Mouse (Mus musculus) hindbrain, embryonic 10.5 days (tissue): ENCODE measurements around the gene Sowahb. TPM values are rescaled to one million over a fixed set of nuclear protein-coding genes. Genes with fewer than 3 reads are reported as not detected.

Experiments
- DNase-seq: peaks from one replicate; pipeline ENCODE4 v3.0.0-alpha.2; 2017; ENCODE audit warnings: low spot score
- H3K27ac ChIP-seq: fragments of 300-500 bp; sonication (generic); 2 replicates; pipeline ENCODE4 v1.5.1; 2016; ENCODE audit warnings: mild to moderate bottlenecking, moderate library complexity
- H3K27me3 ChIP-seq: fragments of 300-500 bp; sonication (generic); 2 replicates; pipeline ENCODE4 v1.6.1; 2016; ENCODE audit warnings: mild to moderate bottlenecking; ENCODE audit not compliant: poor library complexity, insufficient read depth, severe bottlenecking
- H3K36me3 ChIP-seq: fragments of 300-500 bp; sonication (generic); 2 replicates; pipeline ENCODE4 v1.6.1; 2016; ENCODE audit warnings: mild to moderate bottlenecking, moderate library complexity
- H3K4me1 ChIP-seq: fragments of 300-500 bp; sonication (generic); replicated peaks from 2 replicates; pipeline ENCODE4 v1.6.1; 2016; ENCODE audit warnings: mild to moderate bottlenecking
- H3K4me3 ChIP-seq: fragments of 300-500 bp; sonication (generic); 2 replicates; pipeline ENCODE4 v1.5.1; 2016; ENCODE audit warnings: mild to moderate bottlenecking, moderate library complexity
- H3K9me3 ChIP-seq: fragments of 300-500 bp; sonication (generic); 2 replicates; pipeline ENCODE4 v1.6.1; 2016; ENCODE audit warnings: mild to moderate bottlenecking, moderate library complexity
- WGBS: fragments of 180-500 bp; shearing (Covaris S2); methylation state at CpG from one replicate; pipeline ENCODE4 v1.1.7; 2016; 5-methylcytosine and 5-hydroxymethylcytosine counted together
- polyA plus RNA-seq: library from polyadenylated mRNA; unstranded; fragments of >200 nt; fragmentation: Nextera tagmentation; extraction: Ambion mirVana; gene quantifications from 2 replicates; pipeline ENCODE4 v1.2.1, GENCODE M21; 2016

Gene Sowahb
- polyA plus RNA-seq, 1 experiment from 2014 or later, result 0.47 TPM

GRCm38 (mm10) chr5:93053606-93054397 lies 9.0 kb upstream of the Sowahb start:
- Histone ChIP-seq H3K9me3 (no peaks in the 10 kb centered on the region), H3K4me3 (no peak overlapping the region), H3K27me3 (peaks cover 9% of the 10 kb centered on the region), H3K27ac (no peak overlapping the region), H3K36me3 (no peaks in the 10 kb centered on the region), H3K4me1 (peaks cover 6% of the 10 kb centered on the region; the same call in 1 of the 2 replicates)
- no peak for DNase-seq
- 58% methylated on average over 8 of the region's 8 CpGs for WGBS

DNA sequence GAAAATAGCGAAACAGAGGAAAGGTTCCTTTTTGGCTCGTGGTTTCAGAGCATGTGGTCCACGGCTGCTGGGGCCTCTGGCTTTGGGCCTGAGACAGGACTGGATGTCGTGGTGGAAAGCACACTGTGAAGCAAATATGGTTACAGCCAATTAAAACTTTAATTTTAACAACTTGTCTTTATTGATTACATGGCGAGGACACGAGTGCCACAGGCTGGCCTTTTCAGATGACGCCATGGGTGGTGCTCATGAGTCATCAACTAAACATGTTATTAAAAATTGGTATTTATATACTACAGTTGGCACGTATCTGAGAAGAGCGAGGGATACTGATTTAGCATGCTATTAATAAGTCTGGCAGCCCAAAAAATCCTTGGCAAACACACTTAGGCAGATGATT lies 7.1 kb upstream of the Sowahb start:
- DNase-seq, result no peak
- peaks cover 6% of the 10 kb centered on the region; the same call in 1 of the 2 replicates for H3K4me1 ChIP-seq
- no peak overlapping the region for H3K27ac ChIP-seq
- no peaks in the 10 kb centered on the region for H3K36me3 ChIP-seq
- no peak overlapping the region for H3K4me3 ChIP-seq
- 91% methylated on average over 9 of the region's 9 CpGs for WGBS
- peaks cover 27% of the 10 kb centered on the region for H3K27me3 ChIP-seq
- no peaks in the 10 kb centered on the region for H3K9me3 ChIP-seq

- H3K4me1 ChIP-seq, result peaks cover 6% of the 10 kb centered on the region; the same call in 1 of the 2 replicates
- H3K4me3 ChIP-seq, result no peak overlapping the region
- H3K36me3 ChIP-seq, result no peaks in the 10 kb centered on the region
- WGBS, result 49% methylated on average over 5 of the region's 5 CpGs
- H3K9me3 ChIP-seq, result no peaks in the 10 kb centered on the region
- DNase-seq, result no peak
- H3K27me3 ChIP-seq, result peaks cover 36% of the 10 kb centered on the region
- H3K27ac ChIP-seq, result no peak overlapping the region
Measured at GRCm38 (mm10) chr5:93051041-93051440, 6.2 kb upstream of the Sowahb start.

GRCm38 (mm10) chr5:93049971-93050370 lies 5.1 kb upstream of the Sowahb start:
- 79% methylated on average over 1 of the region's 1 CpGs for WGBS
- peaks cover 47% of the 10 kb centered on the region for H3K27me3 ChIP-seq
- no peaks in the 10 kb centered on the region for H3K9me3 ChIP-seq
- no peaks in the 10 kb centered on the region for H3K36me3 ChIP-seq
- no peak for DNase-seq
- no peak overlapping the region for H3K27ac ChIP-seq
- peaks cover 12% of the 10 kb centered on the region for H3K4me1 ChIP-seq
- H3K4me3 ChIP-seq, result no peak overlapping the region

DNA sequence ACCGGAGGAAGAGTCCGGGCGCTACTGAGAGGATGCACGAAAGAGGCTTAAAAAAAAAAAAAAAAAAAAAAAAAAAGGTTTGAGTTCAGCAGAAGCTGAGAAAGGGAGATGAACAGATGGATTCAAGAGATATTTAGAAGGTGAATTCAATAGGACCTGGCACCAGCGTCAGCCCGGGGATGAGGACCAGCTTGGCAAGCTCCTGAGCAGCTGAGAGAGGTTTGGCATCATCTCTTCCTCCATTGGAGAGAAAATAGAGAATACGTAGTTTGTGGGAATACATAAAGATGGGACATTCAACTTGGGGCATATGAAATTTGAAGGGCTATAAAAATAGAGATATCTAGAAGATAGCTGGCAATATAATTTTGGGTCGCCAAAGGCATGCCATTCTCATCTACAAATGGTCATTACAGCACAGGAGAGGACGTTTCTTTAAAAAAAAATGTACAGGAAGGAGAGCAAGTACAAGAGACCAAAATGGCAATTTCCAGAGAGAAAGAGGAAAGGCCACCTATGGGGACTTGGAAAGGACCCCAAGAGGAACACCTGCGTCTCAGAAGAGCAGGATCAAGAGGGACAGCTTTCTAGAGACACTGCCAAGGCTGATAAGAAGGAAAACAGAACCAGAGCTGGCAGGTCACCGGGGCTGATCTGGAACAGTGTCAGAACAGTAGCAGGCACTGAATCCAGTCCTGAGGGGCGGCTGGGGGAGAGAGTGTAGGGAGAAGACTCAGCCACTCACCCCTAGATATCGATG lies 3.8 kb upstream of the Sowahb start:
- WGBS, result 70% methylated on average over 13 of the region's 13 CpGs

DNA sequence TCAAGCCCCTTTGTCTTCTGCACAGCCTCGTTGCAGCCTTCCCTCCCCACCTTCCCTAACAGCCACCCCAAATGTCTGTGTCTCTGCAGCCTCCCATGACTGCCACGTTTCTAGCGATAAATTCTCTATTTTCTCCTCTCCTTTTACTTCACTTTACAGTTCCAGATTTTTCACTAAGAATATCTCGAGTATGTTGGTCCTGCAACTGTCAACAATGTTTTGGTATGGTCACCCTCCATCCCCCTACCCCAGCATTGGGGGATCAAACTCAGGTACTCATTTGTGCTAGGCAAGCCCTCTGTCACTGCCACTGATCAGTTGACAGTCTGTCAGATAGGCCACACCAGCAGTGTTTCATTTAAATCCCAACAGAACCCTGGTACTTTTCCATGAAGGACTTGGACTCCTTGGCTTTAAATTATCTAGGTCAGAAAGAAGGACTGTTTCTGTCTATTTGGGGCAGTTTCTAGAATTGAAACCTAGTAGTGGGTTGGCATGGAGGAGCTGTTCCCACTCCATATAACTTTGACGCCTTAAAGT lies 1.6 kb upstream of the Sowahb start:
- Histone ChIP-seq H3K27ac (no peak overlapping the region), H3K27me3 (peaks cover 83% of the 10 kb centered on the region), H3K36me3 (no peaks in the 10 kb centered on the region), H3K4me1 (peaks cover 28% of the 10 kb centered on the region), H3K4me3 (no peak overlapping the region), H3K9me3 (no peaks in the 10 kb centered on the region)
- 30% methylated on average over 5 of the region's 5 CpGs for WGBS
- no peak for DNase-seq

More for the DNA sequence above, 3.8 kb upstream of the Sowahb start:
- Histone ChIP-seq H3K27me3 (peaks cover 60% of the 10 kb centered on the region), H3K9me3 (no peaks in the 10 kb centered on the region), H3K4me3 (no peak overlapping the region), H3K27ac (no peak overlapping the region), H3K36me3 (no peaks in the 10 kb centered on the region), H3K4me1 (peaks cover 19% of the 10 kb centered on the region)
- no peak for DNase-seq

- Histone ChIP-seq H3K4me1 (peaks cover 28% of the 10 kb centered on the region), H3K36me3 (no peaks in the 10 kb centered on the region), H3K27ac (peak overlapping the region; percentile 66), H3K4me3 (peak overlapping the region; percentile 61), H3K9me3 (no peaks in the 10 kb centered on the region), H3K27me3 (peaks cover 92% of the 10 kb centered on the region)
- under 1% methylated on average over 19 of the region's 19 CpGs for WGBS
- DNase-seq, result no peak
Measured at GRCm38 (mm10) chr5:93045371-93045714, 521 bp upstream of the Sowahb start.

- peaks cover 32% of the 10 kb centered on the region for H3K4me1 ChIP-seq
Measured at GRCm38 (mm10) chr5:93043688-93044583, 886 bp downstream of the Sowahb start.

GRCm38 (mm10) chr5:93042831-93043687 lies 1.8 kb downstream of the Sowahb start:
- Histone ChIP-seq H3K9me3 (no peaks in the 10 kb centered on the region), H3K27ac (no peak overlapping the region), H3K36me3 (no peaks in the 10 kb centered on the region), H3K4me3 (peak overlapping the region; percentile 61; the same call in 1 of the 2 replicates), H3K27me3 (peaks cover 84% of the 10 kb centered on the region), H3K4me1 (peaks cover 32% of the 10 kb centered on the region)
- no peak for DNase-seq
- WGBS, result 42% methylated on average over 18 of the region's 18 CpGs

More at GRCm38 (mm10) chr5:93043688-93044583, 886 bp downstream of the Sowahb start:
- DNase-seq, result peak; percentile 39
- Histone ChIP-seq H3K27ac (peak overlapping the region; percentile 66), H3K9me3 (no peaks in the 10 kb centered on the region), H3K27me3 (peaks cover 91% of the 10 kb centered on the region), H3K4me3 (peak overlapping the region; percentile 61), H3K36me3 (no peaks in the 10 kb centered on the region)
- WGBS, result 3% methylated on average over 69 of the region's 69 CpGs

DNA sequence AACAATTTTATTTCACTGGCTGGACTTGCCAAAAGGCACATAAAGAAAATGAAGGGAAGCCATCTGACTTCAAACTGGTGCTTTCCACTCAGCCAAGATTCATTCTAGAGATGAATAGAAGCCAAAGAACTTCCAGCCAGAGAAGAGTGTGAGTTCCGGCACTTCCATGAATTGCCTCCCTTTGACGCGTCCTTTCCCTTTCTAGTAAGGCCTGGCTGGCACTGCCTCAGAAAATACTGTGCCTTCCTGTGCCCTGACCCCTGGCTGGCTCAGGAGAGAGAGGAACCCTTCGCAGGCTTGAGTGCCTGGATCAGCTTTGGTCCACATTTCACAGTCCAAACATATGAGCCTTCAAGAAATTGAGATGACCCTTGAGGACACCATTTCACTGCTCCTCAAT lies 2.8 kb downstream of the Sowahb start:
- peaks cover 74% of the 10 kb centered on the region for H3K27me3 ChIP-seq
- no peak for DNase-seq
- peaks cover 39% of the 10 kb centered on the region for H3K4me1 ChIP-seq

DNA sequence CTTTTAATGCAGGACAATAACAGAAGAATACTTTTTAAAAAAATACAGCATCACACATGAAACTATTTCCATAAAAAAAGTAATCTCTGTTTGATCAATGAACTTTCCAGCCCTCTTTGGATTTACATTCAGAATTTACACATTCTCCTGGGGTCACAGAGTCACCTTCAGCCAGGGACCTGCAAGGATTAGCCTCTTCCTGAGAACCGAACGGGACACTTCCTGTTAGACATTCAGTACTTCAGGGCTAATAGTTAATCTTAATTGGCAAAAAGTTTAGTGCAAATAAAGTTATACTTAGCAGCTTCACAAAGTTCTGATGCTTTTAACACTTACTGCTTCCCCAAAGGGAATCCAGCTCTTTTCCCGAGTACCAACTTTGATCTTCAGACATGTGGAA lies 3.5 kb downstream of the Sowahb start:
- WGBS, result 59% methylated on average over 3 of the region's 3 CpGs
- peaks cover 67% of the 10 kb centered on the region for H3K27me3 ChIP-seq
- peaks cover 44% of the 10 kb centered on the region for H3K4me1 ChIP-seq
- no peaks in the 10 kb centered on the region for H3K36me3 ChIP-seq
- no peak overlapping the region for H3K27ac ChIP-seq
- H3K9me3 ChIP-seq, result no peaks in the 10 kb centered on the region
- DNase-seq, result no peak
- H3K4me3 ChIP-seq, result no peak overlapping the region

More for the DNA sequence above, 2.8 kb downstream of the Sowahb start:
- H3K4me3 ChIP-seq, result no peak overlapping the region
- 76% methylated on average over 4 of the region's 4 CpGs for WGBS
- no peaks in the 10 kb centered on the region for H3K36me3 ChIP-seq
- H3K9me3 ChIP-seq, result no peaks in the 10 kb centered on the region
- no peak overlapping the region for H3K27ac ChIP-seq
